Mouse (Mus musculus) neural tube, embryonic 14.5 days (tissue): Measurements from ENCODE around the gene Atxn10. TPM values are rescaled to one million over a fixed set of nuclear protein-coding genes. Genes with fewer than 3 reads are reported as not detected.

ENCODE experiments used
- ATAC-seq: fragments of 200-750 bp; cut with Nextera tagmentation; 2 replicates; pipeline ENCODE4 v1.8.0; 2017; ENCODE audit warnings: low read depth, mild to moderate bottlenecking, moderate TSS enrichment, moderate library complexity
- H3K27ac ChIP-seq: fragments of 300-500 bp; sonication (generic); 2 replicates; pipeline ENCODE4 v1.5.1; 2014; ENCODE audit warnings: low read depth, mild to moderate bottlenecking, control low read depth, low read length, moderate library complexity, mixed read lengths
- H3K27me3 ChIP-seq: fragments of 300-500 bp; sonication (generic); 2 replicates; pipeline ENCODE4 v1.6.1; 2014; ENCODE audit warnings: low read length; ENCODE audit not compliant: control insufficient read depth, insufficient read depth
- H3K36me3 ChIP-seq: fragments of 300-500 bp; sonication (generic); 2 replicates; pipeline ENCODE4 v1.6.1; 2014; ENCODE audit warnings: low read length, mixed read lengths; ENCODE audit not compliant: control insufficient read depth, insufficient read depth
- H3K4me1 ChIP-seq: fragments of 300-500 bp; sonication (generic); 2 replicates; pipeline ENCODE4 v1.6.1; 2014; ENCODE audit warnings: low read length; ENCODE audit not compliant: control insufficient read depth, insufficient read depth
- H3K4me2 ChIP-seq: fragments of 300-500 bp; sonication (generic); 2 replicates; pipeline ENCODE4 v1.6.1; 2014; ENCODE audit warnings: mild to moderate bottlenecking, low read depth, low read length, control low read depth
- H3K4me3 ChIP-seq: fragments of 300-500 bp; sonication (generic); 2 replicates; pipeline ENCODE4 v1.5.1; 2014; ENCODE audit warnings: low read depth, low read length, control low read depth, mixed read lengths
- H3K9ac ChIP-seq: fragments of 300-500 bp; sonication (generic); replicated peaks from 2 replicates; pipeline ENCODE4 v1.6.1; 2014; ENCODE audit warnings: low read depth, mild to moderate bottlenecking, control low read depth, low read length, mixed read lengths
- H3K9me3 ChIP-seq: fragments of 300-500 bp; sonication (generic); 2 replicates; pipeline ENCODE4 v1.6.1; 2016; ENCODE audit warnings: low read length; ENCODE audit not compliant: control insufficient read depth
- WGBS: fragments of 180-500 bp; shearing (Covaris S2); extraction: QIAGEN DNeasy Blood & Tissue Kit; methylation state at CpG from one replicate; pipeline ENCODE4 v1.1.7; 2014; 5-methylcytosine and 5-hydroxymethylcytosine counted together
- polyA plus RNA-seq: library from polyadenylated mRNA; unstranded; fragments of >200 nt; fragmentation: Nextera tagmentation; extraction: Ambion mirVana; gene quantifications from 2 replicates; pipeline ENCODE4 v1.2.1, GENCODE M21; 2014

The Atxn10 gene
- polyA plus RNA-seq, 1 experiment from 2014 or later: 572 TPM

DNA sequence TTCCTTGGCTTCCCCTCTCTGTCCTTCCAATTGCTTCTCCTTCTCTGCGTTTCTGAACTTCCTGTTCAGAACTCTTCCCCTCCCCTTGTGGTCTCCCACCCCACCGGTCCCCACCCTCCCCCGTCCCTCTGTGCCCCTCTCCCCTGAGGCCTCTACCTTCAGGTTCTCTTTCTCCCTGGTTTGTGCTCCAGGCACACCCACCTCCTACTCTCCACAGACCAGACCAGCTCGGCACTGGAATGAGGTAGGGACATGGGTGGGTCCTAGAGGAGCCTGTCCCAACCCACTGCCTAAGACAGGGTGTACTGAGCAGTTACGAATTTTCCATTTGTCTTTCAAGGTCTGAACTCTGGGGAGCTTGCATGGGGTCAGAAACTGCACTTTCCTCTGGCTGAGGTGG, 143.9 kb downstream of the Atxn10 start:
- Histone ChIP-seq H3K4me2 (no peak overlapping the region), H3K27me3 (no peaks in the 10 kb centered on the region), H3K36me3 (no peaks in the 10 kb centered on the region), H3K4me1 (0 out of 2 replicates have a peak, but pooled peaks cover 4% of the 10 kb centered on the region), H3K4me3 (no peak overlapping the region), H3K9ac (no peak overlapping the region), H3K27ac (no peak overlapping the region), H3K9me3 (no peaks in the 10 kb centered on the region)
- WGBS: 85% methylated on average over 5 of the region's 5 CpGs
- ATAC-seq: no peak

DNA sequence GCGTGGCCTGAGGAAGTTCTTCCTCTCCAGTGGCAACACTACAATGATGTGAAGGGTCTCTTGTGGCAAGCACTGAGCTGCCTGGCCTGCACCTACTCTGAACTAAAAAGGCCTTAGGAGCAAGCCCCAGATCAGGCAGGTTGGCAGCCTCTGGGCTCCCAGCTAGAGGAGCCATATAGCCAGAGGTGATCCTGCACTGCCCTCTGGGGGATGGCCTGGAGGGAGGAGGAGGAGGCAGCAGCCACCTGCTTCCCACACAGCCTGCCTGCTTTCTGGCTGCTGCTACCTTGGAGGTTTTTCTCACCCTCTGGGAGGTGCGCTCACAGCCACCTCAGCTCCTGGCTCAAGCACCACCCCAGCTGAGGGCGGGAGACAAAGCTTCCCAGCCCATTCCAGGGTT, 144.6 kb downstream of the Atxn10 start:
- H3K4me3 ChIP-seq: no peak overlapping the region
- no peaks in the 10 kb centered on the region for H3K27me3 ChIP-seq
- ATAC-seq: peak; percentile 51; the same call in 1 of the 2 replicates
- no peaks in the 10 kb centered on the region for H3K9me3 ChIP-seq
- no peak overlapping the region for H3K4me2 ChIP-seq
- H3K4me1 ChIP-seq: 0 out of 2 replicates have a peak, but pooled peaks cover 4% of the 10 kb centered on the region
- no peak overlapping the region for H3K9ac ChIP-seq
- H3K36me3 ChIP-seq: no peaks in the 10 kb centered on the region
- 23% methylated on average over 3 of the region's 3 CpGs for WGBS
- no peak overlapping the region for H3K27ac ChIP-seq

- 64% methylated on average over 10 of the region's 10 CpGs for WGBS
- H3K36me3 ChIP-seq: no peaks in the 10 kb centered on the region
- ATAC-seq: no peak
These were observed 152.9 kb downstream of the Atxn10 start for GRCm38 (mm10) chr15:85488900-85489299.

DNA sequence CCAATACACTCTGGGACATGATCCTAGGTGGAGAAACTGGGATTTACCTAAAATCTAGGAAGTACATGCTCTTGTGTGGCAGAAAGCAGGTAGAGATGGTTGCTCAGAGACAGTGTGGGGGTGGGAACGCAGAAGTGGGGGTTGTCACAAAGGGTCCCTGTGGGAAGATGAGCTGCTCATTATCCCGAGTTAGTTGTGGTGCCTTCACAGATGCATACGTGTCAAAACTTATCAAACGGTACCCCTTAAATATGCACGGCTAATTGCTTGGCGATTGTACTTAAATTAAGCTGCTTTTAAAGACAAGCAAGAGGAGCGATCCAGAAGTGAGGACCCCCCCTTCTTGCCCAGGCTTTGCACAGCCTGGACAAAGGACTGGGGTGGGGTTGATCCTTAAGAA, 153.7 kb downstream of the Atxn10 start:
- ATAC-seq: no peak

More at GRCm38 (mm10) chr15:85488900-85489299, 152.9 kb downstream of the Atxn10 start:
- peaks cover under 1% of the 10 kb centered on the region; the same call in 1 of the 2 replicates for H3K4me1 ChIP-seq
- H3K4me3 ChIP-seq: no peak overlapping the region
- no peak overlapping the region for H3K4me2 ChIP-seq
- H3K9ac ChIP-seq: no peak overlapping the region
- no peaks in the 10 kb centered on the region for H3K9me3 ChIP-seq
- no peaks in the 10 kb centered on the region for H3K27me3 ChIP-seq
- H3K27ac ChIP-seq: no peak overlapping the region

DNA sequence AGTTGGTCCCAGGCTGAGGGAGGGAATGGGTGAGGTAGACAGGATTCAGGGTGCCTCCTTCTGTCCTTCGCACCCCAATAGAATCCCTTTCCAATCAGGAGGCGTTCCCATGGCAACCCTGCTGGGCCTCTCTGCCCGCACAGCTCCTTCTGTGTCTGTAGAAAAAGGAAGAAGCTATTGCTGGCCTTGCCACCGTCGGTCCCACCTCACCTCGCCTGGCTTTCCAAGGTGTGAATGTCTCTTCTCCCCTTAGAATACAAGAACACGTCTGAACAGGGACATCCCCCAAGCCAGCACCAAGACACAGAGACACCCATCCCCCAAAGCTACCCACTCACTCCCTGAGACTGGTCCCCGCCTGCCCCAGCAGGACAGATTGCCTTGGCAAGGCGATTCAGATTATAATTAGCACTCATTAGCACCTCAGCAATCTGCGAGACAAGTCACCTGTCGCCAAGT, 158.1 kb downstream of the Atxn10 start:
- Histone ChIP-seq H3K9me3 (no peaks in the 10 kb centered on the region), H3K9ac (no peak overlapping the region), H3K27me3 (no peaks in the 10 kb centered on the region), H3K4me1 (peaks cover 13% of the 10 kb centered on the region; the same call in 1 of the 2 replicates), H3K4me2 (no peak overlapping the region), H3K27ac (no peak overlapping the region), H3K36me3 (no peaks in the 10 kb centered on the region), H3K4me3 (no peak overlapping the region)
- 6% methylated on average over 11 of the region's 11 CpGs for WGBS
- peak; percentile 55; the same call in 1 of the 2 replicates for ATAC-seq

More for the DNA sequence above, 153.7 kb downstream of the Atxn10 start:
- no peak overlapping the region for H3K9ac ChIP-seq
- no peaks in the 10 kb centered on the region for H3K9me3 ChIP-seq
- H3K4me2 ChIP-seq: no peak overlapping the region
- H3K27me3 ChIP-seq: no peaks in the 10 kb centered on the region
- no peaks in the 10 kb centered on the region for H3K36me3 ChIP-seq
- H3K27ac ChIP-seq: no peak overlapping the region
- no peak overlapping the region for H3K4me3 ChIP-seq
- peaks cover 9% of the 10 kb centered on the region; the same call in 1 of the 2 replicates for H3K4me1 ChIP-seq
- 61% methylated on average over 7 of the region's 7 CpGs for WGBS

GRCm38 (mm10) chr15:85497548-85497947, 161.5 kb downstream of the Atxn10 start:
- H3K4me3 ChIP-seq: no peak overlapping the region
- no peaks in the 10 kb centered on the region for H3K9me3 ChIP-seq
- 75% methylated on average over 4 of the region's 4 CpGs for WGBS
- no peak overlapping the region for H3K9ac ChIP-seq
- H3K36me3 ChIP-seq: no peaks in the 10 kb centered on the region
- no peak overlapping the region for H3K4me2 ChIP-seq
- peaks cover 13% of the 10 kb centered on the region; the same call in 1 of the 2 replicates for H3K4me1 ChIP-seq
- H3K27ac ChIP-seq: no peak overlapping the region
- no peaks in the 10 kb centered on the region for H3K27me3 ChIP-seq
- 0 out of 2 replicates have a peak, but pooled peaks have one; percentile 16 for ATAC-seq

GRCm38 (mm10) chr15:85497981-85498475, 162.0 kb downstream of the Atxn10 start:
- Histone ChIP-seq H3K27ac (no peak overlapping the region), H3K9ac (no peak overlapping the region), H3K9me3 (no peaks in the 10 kb centered on the region), H3K4me2 (no peak overlapping the region), H3K36me3 (no peaks in the 10 kb centered on the region), H3K4me1 (peaks cover 13% of the 10 kb centered on the region; the same call in 1 of the 2 replicates), H3K4me3 (no peak overlapping the region), H3K27me3 (no peaks in the 10 kb centered on the region)
- ATAC-seq: peak; percentile 77; the same call in 1 of the 2 replicates
- 12% methylated on average over 10 of the region's 10 CpGs for WGBS

GRCm38 (mm10) chr15:85500267-85500666, 164.2 kb downstream of the Atxn10 start:
- Histone ChIP-seq H3K9ac (no peak overlapping the region), H3K4me3 (no peak overlapping the region), H3K27me3 (no peaks in the 10 kb centered on the region), H3K36me3 (no peaks in the 10 kb centered on the region), H3K27ac (no peak overlapping the region), H3K4me2 (no peak overlapping the region), H3K9me3 (no peaks in the 10 kb centered on the region), H3K4me1 (0 out of 2 replicates have a peak, but pooled peaks cover 2% of the 10 kb centered on the region)
- ATAC-seq: no peak
- whole genome bisulfite sequencing: 82% methylated on average over 10 of the region's 10 CpGs

- Histone ChIP-seq H3K9me3 (no peaks in the 10 kb centered on the region), H3K4me3 (no peak within 1 kb of the TSS), H3K4me2 (no peak within 1 kb of the TSS), H3K36me3 (no peaks in the 10 kb centered on the region), H3K4me1 (0 out of 2 replicates have a peak, but pooled peaks cover 6% of the 10 kb centered on the region), H3K27me3 (no peaks in the 10 kb centered on the region), H3K9ac (no peak within 1 kb of the TSS), H3K27ac (no peak within 1 kb of the TSS)
- 75% methylated on average over 8 of the region's 8 CpGs for WGBS
- ATAC-seq: no peak
These were observed 167.1 kb downstream of the Atxn10 start, which contains the start of gene 7530416G11Rik for GRCm38 (mm10) chr15:85503127-85503526. Gene 7530416G11Rik (minus strand): TSS chr15:85503227.
